8 mouse cellular contexts compared by ENCODE assay signal in genomic region chr7:99545885-99546745, GRCm38 (mm10). TPM values are rescaled to one million over a fixed set of nuclear protein-coding genes. Genes with fewer than 3 reads are reported as not detected.
DNase-seq lines count a peak whose midpoint lies in the region; ATAC-seq lines count a peak whose summit lies in the region.

No protein-coding gene starts in this region.

- H3K4me1 ChIP-seq in liver, embryonic 11.5 days (replicated peaks; ENCODE audit: control insufficient read depth, insufficient read depth, low read length): peaks cover 36% of the 10 kb centered on the region

- ATAC-seq in inflammation-experienced regulatory T-cells, adult 6 months: peak; percentile 84
- peak; percentile 63 for ATAC-seq in liver, embryonic 11.5 days (replicated peaks; ENCODE audit: low FRiP score)

- H3K9me3 ChIP-seq in liver, embryonic 11.5 days (ENCODE audit: control insufficient read depth, low read length): no peaks in the 10 kb centered on the region

- H3K4me2 ChIP-seq in liver, embryonic 11.5 days: peak overlapping the region; percentile 33

- H3K27me3 ChIP-seq in liver, embryonic 11.5 days (replicated peaks; ENCODE audit: control insufficient read depth, insufficient read depth, low read length): no peaks in the 10 kb centered on the region

- 37% methylated on average over 10 of the region's 10 CpGs for WGBS in liver, embryonic 11.5 days

- peak overlapping the region; percentile 67 for H3K27ac ChIP-seq in liver, embryonic 11.5 days (ENCODE audit: low read depth, low read length)

- H3K36me3 ChIP-seq in liver, embryonic 11.5 days (ENCODE audit: control insufficient read depth, insufficient read depth, low read length): peaks cover 4% of the 10 kb centered on the region; the same call in 1 of the 2 replicates

- intact Hi-C loops in gastrocnemius, postnatal 36 days (cut with DNase I): no loop called here

- no peak overlapping the region for H3K4me3 ChIP-seq in liver, embryonic 11.5 days (ENCODE audit: low read depth, low read length)

- H3K9ac ChIP-seq in liver, embryonic 11.5 days (ENCODE audit: low read depth, low read length): peak overlapping the region; percentile 46

- peak; percentile 64 for DNase-seq in retina, postnatal 1 day
- DNase-seq in retina, embryonic 14.5 days (ENCODE audit: low spot score): no peak
- DNase-seq in cerebellum, postnatal 10 days: peak; percentile 65 to 69
- peak; percentile 54 to 66 for DNase-seq in gastrocnemius, postnatal 36 days
- no peak for DNase-seq in liver, embryonic 11.5 days (ENCODE audit: low spot score)
- peak; percentile 77 for DNase-seq in naive thymus-derived CD4-positive, alpha-beta T cell, adult 2 months (ENCODE audit: low read depth)
- DNase-seq in thymus, postnatal 14 days: peak; percentile 59

RNA-seq across cellular contexts. Expression of gene Arrb1, which starts 10.8 kb away (rescaled TPM):
- total RNA-seq in gastrocnemius, postnatal 36 days (2021): 1 to 10 TPM; 7.8 to 8.6 TPM
- 10 to 100 TPM in 2 of 3 experiments, 1 to 10 TPM in 1; 6.1 to 11.1 (median 10.6) TPM for polyA plus RNA-seq in inflammation-experienced regulatory T-cells, adult 6 months (2017; shearing (Covaris generic))
- polyA plus RNA-seq in liver, embryonic 11.5 days (2014; fragmentation: Nextera tagmentation; extraction: Ambion mirVana): 27.9 and 28.9 TPM in 2 replicates

Comparison
In these comparisons a context has a peak if more than half of its experiments do, and no peak if none do; other contexts are left out.
1. DNase-seq: peak in retina, postnatal 1 day (single experiment), cerebellum, postnatal 10 days (2 of 2), gastrocnemius, postnatal 36 days (2 of 2), naive thymus-derived CD4-positive, alpha-beta T cell, adult 2 months (single experiment) and thymus, postnatal 14 days (single experiment); none in retina, embryonic 14.5 days (single experiment) and liver, embryonic 11.5 days (single experiment).